21 mouse cellular contexts compared by ENCODE assay signal in genomic region chr13:70729996-70730395, GRCm38 (mm10).
DNase-seq lines count a peak whose midpoint lies in the region; ATAC-seq and TF ChIP-seq lines count a peak whose summit lies in the region.
"Had no signal": no experiment of that assay in that cellular context is flagged by ENCODE, and none has a peak within 500 bp of the region (broad histone marks: within the 10 kb centered on the region; RNA-seq: fewer than 3 reads in every experiment).

No protein-coding gene starts in this region.

- no peaks in the 10 kb centered on the region for H3K36me3 ChIP-seq in limb, embryonic 13.5 days
- no peaks in the 10 kb centered on the region for H3K36me3 ChIP-seq in limb, embryonic 10.5 days
- no peaks in the 10 kb centered on the region for H3K36me3 ChIP-seq in intestine, embryonic 15.5 days
- H3K36me3 ChIP-seq: embryonic facial prominence, embryonic 15.5 days; forebrain, embryonic 10.5 days; neural tube, embryonic 12.5 days had no signal

- in situ Hi-C loops in Patski (cut with MboI; ENCODE audit: low pct_unique_long_range_greater_than_20kb), result loop anchor here (5.0 kb wide), 1 partner anchor 53 kb away; no protein-coding TSS in a partner anchor

- no peak overlapping the region for H3K27ac ChIP-seq in limb, embryonic 13.5 days
- no peak overlapping the region for H3K27ac ChIP-seq in limb, embryonic 10.5 days
- no peak overlapping the region for H3K27ac ChIP-seq in intestine, embryonic 15.5 days
- H3K27ac ChIP-seq: embryonic facial prominence, embryonic 15.5 days; forebrain, embryonic 10.5 days; neural tube, embryonic 12.5 days; stomach, postnatal 0 days had no signal

- intact Hi-C loops in gastrocnemius, postnatal 36 days (cut with DNase I), result no loop called here

- no peaks in the 10 kb centered on the region for H3K9me3 ChIP-seq in limb, embryonic 13.5 days
- no peaks in the 10 kb centered on the region for H3K9me3 ChIP-seq in limb, embryonic 10.5 days (replicated peaks)
- H3K9me3 ChIP-seq in intestine, embryonic 15.5 days, result no peaks in the 10 kb centered on the region
- H3K9me3 ChIP-seq: embryonic facial prominence, embryonic 15.5 days; forebrain, embryonic 10.5 days; neural tube, embryonic 12.5 days had no signal

- ATAC-seq in limb, embryonic 13.5 days (ENCODE audit: low FRiP score, low read depth), result 0 out of 2 replicates have a peak, but pooled peaks have one; percentile 53
- ATAC-seq in Patski, result peak; percentile 21
- no peak for ATAC-seq in intestine, embryonic 15.5 days
- ATAC-seq: forebrain, postnatal 0 days; liver, postnatal 0 days had no signal

- H3K4me3 ChIP-seq in limb, embryonic 13.5 days, result no peak overlapping the region
- H3K4me3 ChIP-seq in limb, embryonic 10.5 days, result no peak overlapping the region
- H3K4me3 ChIP-seq in intestine, embryonic 15.5 days (replicated peaks), result no peak overlapping the region
- H3K4me3 ChIP-seq: embryonic facial prominence, embryonic 15.5 days; forebrain, embryonic 10.5 days; neural tube, embryonic 12.5 days had no signal

- no peak overlapping the region for H3K4me2 ChIP-seq in limb, embryonic 13.5 days (replicated peaks)
- no peak overlapping the region for H3K4me2 ChIP-seq in intestine, embryonic 15.5 days (replicated peaks)
- H3K4me2 ChIP-seq: embryonic facial prominence, embryonic 15.5 days; midbrain, embryonic 11.5 days; neural tube, embryonic 12.5 days had no signal

- CTCF ChIA-PET in Patski (lab: Charles Lee), result interaction anchor here (1.6 kb wide), 1 partner anchor 12 kb away, joined by 3 read pairs; no protein-coding TSS in a partner anchor

- no peaks in the 10 kb centered on the region for H3K27me3 ChIP-seq in limb, embryonic 13.5 days
- no peaks in the 10 kb centered on the region for H3K27me3 ChIP-seq in limb, embryonic 10.5 days (ENCODE audit: low read depth, poor library complexity, severe bottlenecking)
- H3K27me3 ChIP-seq in Patski, result no peaks in the 10 kb centered on the region
- no peaks in the 10 kb centered on the region for H3K27me3 ChIP-seq in intestine, embryonic 15.5 days (replicated peaks)
- H3K27me3 ChIP-seq: embryonic facial prominence, embryonic 15.5 days; neural tube, embryonic 12.5 days had no signal

- H3K9ac ChIP-seq in limb, embryonic 13.5 days, result no peak overlapping the region
- H3K9ac ChIP-seq in intestine, embryonic 15.5 days, result no peak overlapping the region
- H3K9ac ChIP-seq: embryonic facial prominence, embryonic 15.5 days; forebrain, postnatal 0 days; liver, postnatal 0 days; neural tube, embryonic 12.5 days had no signal

- H3K4me1 ChIP-seq in limb, embryonic 13.5 days, result peaks cover 17% of the 10 kb centered on the region
- H3K4me1 ChIP-seq in limb, embryonic 10.5 days, result peaks cover 21% of the 10 kb centered on the region
- H3K4me1 ChIP-seq in intestine, embryonic 15.5 days (replicated peaks), result peaks cover 3% of the 10 kb centered on the region

- 37% methylated on average over 5 of the region's 5 CpGs for WGBS in limb, embryonic 13.5 days
- 56% methylated on average over 5 of the region's 5 CpGs for WGBS in limb, embryonic 10.5 days
- 61% methylated on average over 5 of the region's 5 CpGs for WGBS in intestine, embryonic 15.5 days

- peak; percentile 45 for DNase-seq in gastrocnemius, adult 18-20 months (ENCODE audit: low spot score)
- DNase-seq in gastrocnemius, postnatal 36 days, result no peak
- no peak for DNase-seq in limb, embryonic 10.5 days (ENCODE audit: low spot score)
- DNase-seq in Patski (ENCODE audit: low read depth, low spot score), result no peak
- DNase-seq in skeletal muscle tissue, adult 2 months (ENCODE audit: low read depth, low spot score), result peak; percentile 27
- DNase-seq in thymus, postnatal 10 days (ENCODE audit: low spot score in 2 of 2), result no peak
- DNase-seq: adrenal gland, postnatal 10 days; cerebellum, adult 9-11 months; forebrain, postnatal 0 days; kidney, adult 18-20 months; liver; liver, postnatal 0 days; lung, postnatal 4 days; right cerebral cortex, postnatal 4 days had no signal

- POLR2A ChIA-PET in Patski (lab: Charles Lee), result no interaction called here

- TF ChIP-seq CTCF in Patski (IDR thresholded peaks at IDR 0.05), result no peak

Comparison
In these comparisons a context has a peak if more than half of its experiments do, and no peak if none do; other contexts are left out.
1. DNase-seq: peak in gastrocnemius, adult 18-20 months (single experiment) and skeletal muscle tissue, adult 2 months (single experiment); none in gastrocnemius, postnatal 36 days (0 of 2), limb, embryonic 10.5 days (single experiment), Patski (single experiment) and thymus, postnatal 10 days (0 of 2).